Mouse (Mus musculus): ENCODE results near the gene Mrvi1. TPM values are rescaled to one million over a fixed set of nuclear protein-coding genes. Genes with fewer than 3 reads are reported as not detected.

The Mrvi1 gene
- polyA plus RNA-seq, 1 experiment from 2014 or later = 13.3 TPM

GRCm38 (mm10) chr7:110848371-110848770 is 133.9 kb downstream of the Mrvi1 start:
- no peak for ATAC-seq (ENCODE audit: low FRiP score, low TSS enrichment)
- H3K27ac ChIP-seq (ENCODE audit: low read length) = no peak overlapping the region
- no peaks in the 10 kb centered on the region for H3K9me3 ChIP-seq (ENCODE audit: low read length)
- H3K4me3 ChIP-seq (ENCODE audit: low read length) = no peak overlapping the region
- no peak overlapping the region for H3K4me2 ChIP-seq (replicated peaks; ENCODE audit: low read depth, low read length)
- no peak overlapping the region for H3K9ac ChIP-seq (replicated peaks; ENCODE audit: low read length)
- WGBS = 100% methylated on average over 1 of the region's 1 CpGs
- H3K36me3 ChIP-seq (ENCODE audit: insufficient read depth, low read length) = no peaks in the 10 kb centered on the region
- H3K4me1 ChIP-seq (ENCODE audit: insufficient read depth, low read length) = peaks cover 13% of the 10 kb centered on the region
- no peaks in the 10 kb centered on the region for H3K27me3 ChIP-seq (ENCODE audit: insufficient read depth, low read length)

GRCm38 (mm10) chr7:110847321-110847720 is 134.9 kb downstream of the Mrvi1 start:
- no peak overlapping the region for H3K27ac ChIP-seq (ENCODE audit: low read length)
- H3K9me3 ChIP-seq (ENCODE audit: low read length) = no peaks in the 10 kb centered on the region
- no peak overlapping the region for H3K4me2 ChIP-seq (replicated peaks; ENCODE audit: low read depth, low read length)
- WGBS = 77% methylated on average over 2 of the region's 2 CpGs
- no peak overlapping the region for H3K4me3 ChIP-seq (ENCODE audit: low read length)
- ATAC-seq (ENCODE audit: low FRiP score, low TSS enrichment) = no peak
- H3K36me3 ChIP-seq (ENCODE audit: insufficient read depth, low read length) = no peaks in the 10 kb centered on the region
- no peaks in the 10 kb centered on the region for H3K27me3 ChIP-seq (ENCODE audit: insufficient read depth, low read length)
- no peak overlapping the region for H3K9ac ChIP-seq (replicated peaks; ENCODE audit: low read length)
- H3K4me1 ChIP-seq (ENCODE audit: insufficient read depth, low read length) = peaks cover 15% of the 10 kb centered on the region

DNA sequence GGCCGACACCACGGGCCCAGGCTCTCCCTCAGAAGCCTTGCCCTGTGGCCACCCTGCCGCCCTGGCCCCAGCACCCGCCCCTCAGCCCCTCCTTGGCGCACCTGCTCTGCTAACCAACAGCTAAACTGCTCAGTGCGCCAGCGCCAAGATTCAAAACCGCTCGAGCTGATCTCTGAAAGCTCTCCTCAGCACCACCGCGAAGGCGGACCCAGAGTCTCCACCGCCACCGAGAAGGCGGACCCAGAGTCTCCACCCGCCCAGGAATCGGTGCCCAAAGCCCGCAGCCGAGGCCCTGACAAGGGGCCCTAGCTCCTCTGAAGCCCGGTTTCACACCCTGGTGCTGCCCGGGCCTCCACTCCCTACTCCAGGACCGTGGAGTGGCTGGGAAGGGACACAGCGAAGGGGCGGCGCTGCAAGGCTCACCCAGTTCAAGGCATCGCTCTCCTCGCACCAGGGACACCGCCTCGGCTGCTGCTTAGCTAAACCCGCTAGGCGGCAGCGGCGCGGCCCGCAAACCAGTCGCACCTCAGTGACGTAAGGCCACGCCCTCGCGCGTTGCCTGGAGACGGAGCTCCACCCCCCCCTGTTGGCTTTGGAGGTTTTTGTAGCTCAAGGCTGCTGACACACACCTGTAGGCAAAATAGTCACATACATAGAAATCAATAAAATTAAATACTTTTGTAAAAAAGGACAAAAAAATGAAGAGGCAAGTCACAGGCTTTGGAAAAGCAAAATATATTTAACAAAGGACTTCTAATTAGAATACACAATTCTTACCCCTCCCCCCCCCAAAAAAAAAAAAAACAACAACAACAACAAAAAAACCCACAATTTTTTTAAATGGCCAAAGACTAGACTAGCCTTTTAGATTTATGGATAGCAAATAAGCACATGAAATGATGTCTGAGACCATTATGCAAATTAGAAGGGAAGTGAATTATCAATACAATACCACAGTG is 138.1 kb downstream of the Mrvi1 start, which contains the start of gene Rnf141:
Gene Rnf141, minus strand, starts transcription at position 542 of the 959 bp plus-strand sequence.
- WGBS = under 1% methylated on average over 42 of the region's 42 CpGs
- ATAC-seq (ENCODE audit: low FRiP score, low TSS enrichment) = peak; percentile 96
- no peaks in the 10 kb centered on the region for H3K36me3 ChIP-seq (ENCODE audit: insufficient read depth, low read length)
- peak within 1 kb of the TSS; percentile 89 for H3K4me3 ChIP-seq (ENCODE audit: low read length)
- H3K9ac ChIP-seq (replicated peaks; ENCODE audit: low read length) = peak within 1 kb of the TSS; percentile 91
- peak within 1 kb of the TSS; percentile 74 for H3K4me2 ChIP-seq (replicated peaks; ENCODE audit: low read depth, low read length)
- no peaks in the 10 kb centered on the region for H3K27me3 ChIP-seq (ENCODE audit: insufficient read depth, low read length)
- H3K9me3 ChIP-seq (ENCODE audit: low read length) = no peaks in the 10 kb centered on the region
- H3K27ac ChIP-seq (ENCODE audit: low read length) = peak within 1 kb of the TSS; percentile 94
- 0 out of 2 replicates have a peak, but pooled peaks cover 5% of the 10 kb centered on the region for H3K4me1 ChIP-seq (ENCODE audit: insufficient read depth, low read length)

GRCm38 (mm10) chr7:110840332-110840731 is 141.9 kb downstream of the Mrvi1 start:
- Histone ChIP-seq H3K27me3 (ENCODE audit: insufficient read depth, low read length) (no peaks in the 10 kb centered on the region), H3K9ac (replicated peaks; ENCODE audit: low read length) (no peak overlapping the region), H3K27ac (ENCODE audit: low read length) (no peak overlapping the region), H3K36me3 (ENCODE audit: insufficient read depth, low read length) (no peaks in the 10 kb centered on the region), H3K9me3 (ENCODE audit: low read length) (no peaks in the 10 kb centered on the region), H3K4me2 (replicated peaks; ENCODE audit: low read depth, low read length) (no peak overlapping the region), H3K4me3 (ENCODE audit: low read length) (no peak overlapping the region), H3K4me1 (ENCODE audit: insufficient read depth, low read length) (0 out of 2 replicates have a peak, but pooled peaks cover 5% of the 10 kb centered on the region)
- whole genome bisulfite sequencing = 76% methylated on average over 4 of the region's 4 CpGs
- no peak for ATAC-seq (ENCODE audit: low FRiP score, low TSS enrichment)

DNA sequence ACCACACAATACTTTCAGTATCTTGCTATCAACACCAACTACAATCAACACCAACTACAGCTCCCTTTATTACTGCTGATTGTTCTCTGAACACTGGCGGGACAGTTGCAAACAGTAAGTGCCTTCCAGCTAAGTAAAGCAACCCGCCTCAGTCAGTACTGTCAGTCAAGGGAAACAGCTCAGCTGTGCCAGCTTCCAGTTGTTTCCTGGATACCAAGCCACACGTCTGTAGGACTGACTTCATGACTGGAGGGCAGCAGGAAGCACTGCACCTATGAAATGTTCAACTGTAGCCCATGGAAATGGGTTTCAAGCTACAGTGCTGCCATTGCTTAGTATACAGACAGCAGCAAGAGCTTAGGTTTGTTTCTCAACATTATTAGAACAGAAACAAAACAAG is 147.7 kb downstream of the Mrvi1 start:
- ATAC-seq (ENCODE audit: low FRiP score, low TSS enrichment) = no peak
- H3K4me2 ChIP-seq (replicated peaks; ENCODE audit: low read depth, low read length) = no peak overlapping the region
- H3K9me3 ChIP-seq (ENCODE audit: low read length) = no peaks in the 10 kb centered on the region
- no peaks in the 10 kb centered on the region for H3K27me3 ChIP-seq (ENCODE audit: insufficient read depth, low read length)
- H3K36me3 ChIP-seq (ENCODE audit: insufficient read depth, low read length) = peaks cover 10% of the 10 kb centered on the region; the same call in 1 of the 2 replicates
- 54% methylated on average over 3 of the region's 3 CpGs for WGBS
- no peaks in the 10 kb centered on the region for H3K4me1 ChIP-seq (ENCODE audit: insufficient read depth, low read length)
- H3K9ac ChIP-seq (replicated peaks; ENCODE audit: low read length) = no peak overlapping the region
- H3K27ac ChIP-seq (ENCODE audit: low read length) = no peak overlapping the region
- H3K4me3 ChIP-seq (ENCODE audit: low read length) = no peak overlapping the region

- no peak overlapping the region for H3K4me2 ChIP-seq (replicated peaks; ENCODE audit: low read depth, low read length)
- no peak overlapping the region for H3K4me3 ChIP-seq (ENCODE audit: low read length)
- WGBS = 88% methylated on average over 1 of the region's 1 CpGs
- no peak overlapping the region for H3K9ac ChIP-seq (replicated peaks; ENCODE audit: low read length)
- H3K27ac ChIP-seq (ENCODE audit: low read length) = no peak overlapping the region
- no peaks in the 10 kb centered on the region for H3K9me3 ChIP-seq (ENCODE audit: low read length)
- H3K36me3 ChIP-seq (ENCODE audit: insufficient read depth, low read length) = peaks cover 10% of the 10 kb centered on the region; the same call in 1 of the 2 replicates
- no peak for ATAC-seq (ENCODE audit: low FRiP score, low TSS enrichment)
- no peaks in the 10 kb centered on the region for H3K27me3 ChIP-seq (ENCODE audit: insufficient read depth, low read length)
- no peaks in the 10 kb centered on the region for H3K4me1 ChIP-seq (ENCODE audit: insufficient read depth, low read length)
Measured at GRCm38 (mm10) chr7:110834018-110834417, 148.2 kb downstream of the Mrvi1 start.

GRCm38 (mm10) chr7:110833024-110833423 is 149.2 kb downstream of the Mrvi1 start:
- H3K4me2 ChIP-seq (replicated peaks; ENCODE audit: low read depth, low read length) = no peak overlapping the region
- H3K36me3 ChIP-seq (ENCODE audit: insufficient read depth, low read length) = peaks cover 19% of the 10 kb centered on the region; the same call in 1 of the 2 replicates
- no peaks in the 10 kb centered on the region for H3K9me3 ChIP-seq (ENCODE audit: low read length)
- H3K9ac ChIP-seq (replicated peaks; ENCODE audit: low read length) = no peak overlapping the region
- H3K27me3 ChIP-seq (ENCODE audit: insufficient read depth, low read length) = no peaks in the 10 kb centered on the region
- ATAC-seq (ENCODE audit: low FRiP score, low TSS enrichment) = no peak
- H3K27ac ChIP-seq (ENCODE audit: low read length) = no peak overlapping the region
- no peaks in the 10 kb centered on the region for H3K4me1 ChIP-seq (ENCODE audit: insufficient read depth, low read length)
- H3K4me3 ChIP-seq (ENCODE audit: low read length) = no peak overlapping the region
- WGBS = 86% methylated on average over 1 of the region's 1 CpGs

DNA sequence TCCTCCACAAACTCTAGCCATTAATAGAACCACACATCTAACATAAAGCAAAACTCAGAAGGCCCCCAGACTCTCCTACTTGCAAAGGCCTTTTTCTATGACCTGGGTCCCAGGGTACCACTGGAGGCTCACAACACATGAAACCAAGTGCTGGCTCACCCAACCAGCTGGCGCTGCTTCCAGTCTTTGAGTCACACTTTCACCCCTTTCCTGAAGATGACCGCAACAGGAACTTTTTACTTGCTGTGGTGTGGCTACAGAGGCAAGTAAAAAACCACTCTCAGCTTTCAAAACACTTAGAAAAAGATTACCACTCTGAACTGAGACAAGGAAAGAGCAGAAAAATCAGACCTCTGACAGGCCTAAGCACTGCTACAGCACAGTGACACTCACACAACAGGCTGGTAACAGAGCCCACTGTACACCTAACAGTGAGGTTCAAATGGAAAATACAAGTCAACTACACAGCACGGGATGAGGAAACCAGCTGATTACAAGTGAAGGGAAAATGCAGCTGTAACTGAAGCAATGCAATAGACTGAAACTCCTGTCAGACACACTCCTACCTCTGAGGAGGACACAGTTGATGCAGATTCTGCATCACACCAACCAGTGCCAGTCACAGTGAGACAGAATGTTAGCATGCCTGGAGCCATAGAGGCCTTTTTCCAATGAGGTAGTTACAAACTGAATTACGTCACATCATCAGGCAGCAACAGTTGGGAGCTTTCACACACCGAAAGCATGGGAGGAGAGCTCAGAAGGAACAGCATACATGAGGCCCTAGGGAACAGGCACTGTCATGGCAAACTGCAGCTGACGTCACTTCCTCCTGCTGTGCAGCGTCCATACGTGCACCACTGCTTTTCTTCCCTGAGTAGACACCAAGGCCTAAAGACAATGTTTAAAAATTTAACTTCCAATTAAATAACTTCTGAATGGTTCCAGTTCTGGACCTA is 158.0 kb downstream of the Mrvi1 start:
- H3K4me3 ChIP-seq (ENCODE audit: low read length) = no peak overlapping the region
- no peak overlapping the region for H3K9ac ChIP-seq (replicated peaks; ENCODE audit: low read length)
- no peak overlapping the region for H3K4me2 ChIP-seq (replicated peaks; ENCODE audit: low read depth, low read length)
- WGBS = 82% methylated on average over 8 of the region's 8 CpGs
- H3K27ac ChIP-seq (ENCODE audit: low read length) = no peak overlapping the region
- H3K27me3 ChIP-seq (ENCODE audit: insufficient read depth, low read length) = no peaks in the 10 kb centered on the region
- H3K9me3 ChIP-seq (ENCODE audit: low read length) = no peaks in the 10 kb centered on the region
- peaks cover 20% of the 10 kb centered on the region for H3K4me1 ChIP-seq (ENCODE audit: insufficient read depth, low read length)
- peaks cover 32% of the 10 kb centered on the region for H3K36me3 ChIP-seq (ENCODE audit: insufficient read depth, low read length)
- no peak for ATAC-seq (ENCODE audit: low FRiP score, low TSS enrichment)

GRCm38 (mm10) chr7:110823593-110823992 is 158.7 kb downstream of the Mrvi1 start:
- 55% methylated on average over 4 of the region's 4 CpGs for WGBS
- Histone ChIP-seq H3K4me1 (ENCODE audit: insufficient read depth, low read length) (peaks cover 20% of the 10 kb centered on the region), H3K4me2 (replicated peaks; ENCODE audit: low read depth, low read length) (no peak overlapping the region), H3K36me3 (ENCODE audit: insufficient read depth, low read length) (peaks cover 29% of the 10 kb centered on the region), H3K9me3 (ENCODE audit: low read length) (no peaks in the 10 kb centered on the region), H3K9ac (replicated peaks; ENCODE audit: low read length) (0 out of 2 replicates have a peak overlapping the region, but pooled peaks have one; percentile 16), H3K27ac (ENCODE audit: low read length) (no peak overlapping the region), H3K4me3 (ENCODE audit: low read length) (no peak overlapping the region), H3K27me3 (ENCODE audit: insufficient read depth, low read length) (no peaks in the 10 kb centered on the region)
- no peak for ATAC-seq (ENCODE audit: low FRiP score, low TSS enrichment)
